Mouse (Mus musculus) right cerebral cortex, postnatal 4 days (tissue): ENCODE results near the gene Tmem42.

Source experiments
- DNase-seq: peaks from one replicate; pipeline ENCODE4 v3.0.0-alpha.2; 2022

Tmem42 gene

GRCm38 (mm10) chr9:123020995-123021631 lies at the start of gene Tmem42:
TSS of gene Tmem42 (plus strand) at chr9:123021326.
- peak; percentile 80 for DNase-seq

GRCm38 (mm10) chr9:122998406-122999192 lies 22.5 kb upstream of the Tmem42 start:
- no peak for DNase-seq

- DNase-seq: no peak
Observed at GRCm38 (mm10) chr9:122999193-122999586, 21.9 kb upstream of the Tmem42 start.

GRCm38 (mm10) chr9:123004718-123005117 lies 16.4 kb upstream of the Tmem42 start:
- DNase-seq: no peak

GRCm38 (mm10) chr9:123006071-123006470 lies 15.1 kb upstream of the Tmem42 start:
- no peak for DNase-seq

- no peak for DNase-seq
Observed at GRCm38 (mm10) chr9:123021636-123022379, 682 bp downstream of the Tmem42 start.

- DNase-seq: no peak
Observed at GRCm38 (mm10) chr9:123024201-123024600, 3.1 kb downstream of the Tmem42 start.

GRCm38 (mm10) chr9:123031496-123032246 lies 10.5 kb downstream of the Tmem42 start:
- no peak for DNase-seq

GRCm38 (mm10) chr9:123034426-123034825 lies 13.3 kb downstream of the Tmem42 start, which contains the start of gene Tgm4:
TSS of gene Tgm4 (plus strand) at chr9:123034726.
- DNase-seq: no peak

- no peak for DNase-seq
Observed at GRCm38 (mm10) chr9:123047665-123048064, 26.5 kb downstream of the Tmem42 start.

GRCm38 (mm10) chr9:123058724-123059292 lies 37.7 kb downstream of the Tmem42 start:
- no peak for DNase-seq

GRCm38 (mm10) chr9:123060172-123060571 lies 39.0 kb downstream of the Tmem42 start:
- DNase-seq: no peak
